Mouse (Mus musculus) stomach, embryonic 15.5 days (tissue): ENCODE data around the gene Sp9. TPM values are rescaled to one million over a fixed set of nuclear protein-coding genes. Genes with fewer than 3 reads are reported as not detected.

Source experiments
- ATAC-seq: fragments of 200-750 bp; cut with Nextera tagmentation; 2 replicates; pipeline ENCODE4 v1.8.0; 2017; ENCODE audit warnings: low read depth, moderate number of reproducible peaks, moderate TSS enrichment; ENCODE audit not compliant: insufficient read depth, low FRiP score
- H3K27ac ChIP-seq: fragments of 300-500 bp; sonication (generic); 2 replicates; pipeline ENCODE4 v1.5.1; 2015; ENCODE audit warnings: mild to moderate bottlenecking, inconsistent platforms
- H3K27me3 ChIP-seq: fragments of 300-500 bp; sonication (generic); replicated peaks from 2 replicates; pipeline ENCODE4 v1.6.1; 2015; ENCODE audit warnings: inconsistent platforms
- H3K36me3 ChIP-seq: fragments of 300-500 bp; sonication (generic); 2 replicates; pipeline ENCODE4 v1.6.1; 2015; ENCODE audit warnings: inconsistent platforms
- H3K4me1 ChIP-seq: fragments of 300-500 bp; sonication (generic); 2 replicates; pipeline ENCODE4 v1.6.1; 2015; ENCODE audit warnings: inconsistent platforms
- H3K4me2 ChIP-seq: fragments of 300-500 bp; sonication (generic); 2 replicates; pipeline ENCODE4 v1.6.1; 2015; ENCODE audit warnings: mild to moderate bottlenecking, inconsistent platforms
- H3K4me3 ChIP-seq: fragments of 300-500 bp; sonication (generic); replicated peaks from 2 replicates; pipeline ENCODE4 v1.5.1; 2015; ENCODE audit warnings: inconsistent platforms
- H3K9ac ChIP-seq: fragments of 300-500 bp; sonication (generic); 2 replicates; pipeline ENCODE4 v1.6.1; 2015; ENCODE audit warnings: inconsistent platforms
- H3K9me3 ChIP-seq: fragments of 300-500 bp; sonication (generic); 2 replicates; pipeline ENCODE4 v1.6.1; 2016; ENCODE audit warnings: inconsistent platforms
- WGBS: fragments of 180-500 bp; shearing (Covaris S2); methylation state at CpG from one replicate; pipeline ENCODE4 v1.1.7; 2015; 5-methylcytosine and 5-hydroxymethylcytosine counted together
- polyA plus RNA-seq: library from polyadenylated mRNA; unstranded; fragments of >200 nt; fragmentation: Nextera tagmentation; extraction: Ambion mirVana; gene quantifications from 2 replicates; pipeline ENCODE4 v1.2.1, GENCODE M21; 2015

Sp9 gene
- polyA plus RNA-seq, 1 experiment from 2014 or later, result 0.03 TPM

- ATAC-seq, result no peak
- no peak overlapping the region for H3K9ac ChIP-seq
- no peak overlapping the region for H3K27ac ChIP-seq
- H3K4me3 ChIP-seq, result no peak overlapping the region
- H3K9me3 ChIP-seq, result no peaks in the 10 kb centered on the region
- 2% methylated on average over 12 of the region's 12 CpGs for WGBS
- H3K27me3 ChIP-seq, result peaks cover 84% of the 10 kb centered on the region
- peaks cover 29% of the 10 kb centered on the region for H3K4me1 ChIP-seq
- H3K36me3 ChIP-seq, result no peaks in the 10 kb centered on the region
- H3K4me2 ChIP-seq, result no peak overlapping the region
These were observed 3.4 kb upstream of the Sp9 start for GRCm38 (mm10) chr2:73268281-73268680.

DNA sequence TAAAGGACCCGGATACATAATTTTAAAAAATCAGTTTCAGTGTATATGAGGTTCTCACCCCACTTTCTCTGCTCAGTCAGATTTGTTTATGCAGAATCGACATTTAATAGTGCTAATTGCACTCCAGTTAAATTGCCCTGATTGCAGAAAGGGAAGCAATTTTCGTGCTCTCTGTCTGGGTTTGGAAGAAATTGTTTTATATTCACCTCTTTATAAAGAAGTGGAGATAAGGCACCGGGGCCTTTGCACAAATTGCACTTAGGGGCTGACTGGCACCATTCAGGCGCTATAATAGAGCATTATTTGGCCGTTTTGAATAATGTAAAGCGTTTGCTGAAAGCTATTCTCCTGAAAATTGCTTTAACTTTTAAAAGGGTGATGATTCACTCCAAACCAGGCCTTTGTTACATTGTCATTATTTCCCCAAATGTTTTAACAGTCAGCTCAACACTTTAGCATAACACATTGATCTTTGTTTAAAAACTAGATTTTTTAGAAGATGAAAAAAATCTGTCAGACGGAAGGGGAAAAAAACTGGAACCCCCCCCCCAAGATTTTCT is 2.8 kb upstream of the Sp9 start:
- Histone ChIP-seq H3K4me2 (no peak overlapping the region), H3K9me3 (no peaks in the 10 kb centered on the region), H3K4me1 (peaks cover 30% of the 10 kb centered on the region), H3K27me3 (peaks cover 85% of the 10 kb centered on the region), H3K27ac (no peak overlapping the region), H3K4me3 (no peak overlapping the region), H3K36me3 (no peaks in the 10 kb centered on the region), H3K9ac (no peak overlapping the region)
- WGBS, result 9% methylated on average over 8 of the region's 8 CpGs
- no peak for ATAC-seq

DNA sequence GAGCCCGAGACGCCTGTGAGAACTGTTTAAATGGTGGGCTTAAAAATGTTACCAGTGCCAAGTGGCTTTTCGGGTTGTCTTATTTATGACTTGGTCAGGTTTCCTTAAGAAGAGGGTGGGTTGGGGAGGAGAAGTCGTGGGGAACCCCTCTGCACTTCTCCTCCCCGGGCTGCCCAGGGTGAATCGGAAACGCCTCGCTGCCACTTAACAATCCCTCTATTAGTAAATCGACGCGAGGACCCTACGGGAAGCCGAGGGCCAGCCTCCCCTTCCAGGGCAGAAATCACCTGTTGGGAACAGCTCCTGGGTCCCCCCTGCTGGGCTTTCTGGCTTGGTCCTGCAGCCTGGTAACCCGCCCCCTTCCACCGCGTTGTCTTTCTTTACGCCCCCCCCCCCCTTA is 2.1 kb upstream of the Sp9 start:
- Histone ChIP-seq H3K4me1 (peaks cover 29% of the 10 kb centered on the region), H3K27ac (no peak overlapping the region), H3K9ac (no peak overlapping the region), H3K27me3 (peaks cover 85% of the 10 kb centered on the region), H3K4me2 (no peak overlapping the region), H3K36me3 (no peaks in the 10 kb centered on the region), H3K4me3 (no peak overlapping the region), H3K9me3 (no peaks in the 10 kb centered on the region)
- ATAC-seq, result no peak
- 2% methylated on average over 17 of the region's 17 CpGs for WGBS

- peaks cover 26% of the 10 kb centered on the region for H3K4me1 ChIP-seq
- H3K9me3 ChIP-seq, result no peaks in the 10 kb centered on the region
- WGBS, result 5% methylated on average over 14 of the region's 14 CpGs
- H3K4me2 ChIP-seq, result no peak overlapping the region
- H3K9ac ChIP-seq, result no peak overlapping the region
- no peak for ATAC-seq
- no peak overlapping the region for H3K27ac ChIP-seq
- H3K36me3 ChIP-seq, result no peaks in the 10 kb centered on the region
- no peak overlapping the region for H3K4me3 ChIP-seq
- peaks cover 83% of the 10 kb centered on the region for H3K27me3 ChIP-seq
These were observed 1.6 kb upstream of the Sp9 start for GRCm38 (mm10) chr2:73270071-73270592.

- no peaks in the 10 kb centered on the region for H3K36me3 ChIP-seq
- peaks cover 76% of the 10 kb centered on the region for H3K27me3 ChIP-seq
- H3K4me3 ChIP-seq, result no peak overlapping the region
- no peak for ATAC-seq
- 2% methylated on average over 38 of the region's 38 CpGs for WGBS
- no peaks in the 10 kb centered on the region for H3K9me3 ChIP-seq
- H3K27ac ChIP-seq, result no peak overlapping the region
- no peak overlapping the region for H3K4me2 ChIP-seq
- peaks cover 26% of the 10 kb centered on the region for H3K4me1 ChIP-seq
- H3K9ac ChIP-seq, result no peak overlapping the region
These were observed 899 bp upstream of the Sp9 start for GRCm38 (mm10) chr2:73270593-73271458.

GRCm38 (mm10) chr2:73272351-73273248 is 875 bp downstream of the Sp9 start:
- peak overlapping the region; percentile 38 for H3K4me3 ChIP-seq
- H3K4me2 ChIP-seq, result peak overlapping the region; percentile 66
- no peak overlapping the region for H3K9ac ChIP-seq
- H3K27ac ChIP-seq, result no peak overlapping the region
- peaks cover 78% of the 10 kb centered on the region for H3K27me3 ChIP-seq
- ATAC-seq, result no peak
- no peaks in the 10 kb centered on the region for H3K36me3 ChIP-seq
- no peaks in the 10 kb centered on the region for H3K9me3 ChIP-seq
- H3K4me1 ChIP-seq, result peaks cover 26% of the 10 kb centered on the region
- WGBS, result 2% methylated on average over 53 of the region's 55 CpGs

- under 1% methylated on average over 91 of the region's 110 CpGs for WGBS
- Histone ChIP-seq H3K36me3 (no peaks in the 10 kb centered on the region), H3K27me3 (peaks cover 77% of the 10 kb centered on the region), H3K4me3 (peak overlapping the region; percentile 38), H3K27ac (no peak overlapping the region), H3K9ac (no peak overlapping the region), H3K9me3 (no peaks in the 10 kb centered on the region), H3K4me1 (peaks cover 26% of the 10 kb centered on the region), H3K4me2 (peak overlapping the region; percentile 66)
- no peak for ATAC-seq
These were observed 1.8 kb downstream of the Sp9 start for GRCm38 (mm10) chr2:73273249-73274118.

- Histone ChIP-seq H3K9me3 (no peaks in the 10 kb centered on the region), H3K36me3 (no peaks in the 10 kb centered on the region), H3K27ac (no peak overlapping the region), H3K9ac (no peak overlapping the region), H3K4me3 (peak overlapping the region; percentile 38), H3K4me2 (peak overlapping the region; percentile 66), H3K27me3 (peaks cover 81% of the 10 kb centered on the region), H3K4me1 (peaks cover 34% of the 10 kb centered on the region)
- WGBS, result under 1% methylated on average over 77 of the region's 88 CpGs
- ATAC-seq, result no peak
These were observed 2.6 kb downstream of the Sp9 start for GRCm38 (mm10) chr2:73274119-73274920.

GRCm38 (mm10) chr2:73275261-73276040 is 3.7 kb downstream of the Sp9 start:
- no peak for ATAC-seq
- Histone ChIP-seq H3K9ac (no peak overlapping the region), H3K9me3 (no peaks in the 10 kb centered on the region), H3K27ac (no peak overlapping the region), H3K27me3 (peaks cover 80% of the 10 kb centered on the region), H3K36me3 (no peaks in the 10 kb centered on the region), H3K4me2 (no peak overlapping the region), H3K4me3 (no peak overlapping the region), H3K4me1 (peaks cover 37% of the 10 kb centered on the region)
- WGBS, result 10% methylated on average over 8 of the region's 8 CpGs

DNA sequence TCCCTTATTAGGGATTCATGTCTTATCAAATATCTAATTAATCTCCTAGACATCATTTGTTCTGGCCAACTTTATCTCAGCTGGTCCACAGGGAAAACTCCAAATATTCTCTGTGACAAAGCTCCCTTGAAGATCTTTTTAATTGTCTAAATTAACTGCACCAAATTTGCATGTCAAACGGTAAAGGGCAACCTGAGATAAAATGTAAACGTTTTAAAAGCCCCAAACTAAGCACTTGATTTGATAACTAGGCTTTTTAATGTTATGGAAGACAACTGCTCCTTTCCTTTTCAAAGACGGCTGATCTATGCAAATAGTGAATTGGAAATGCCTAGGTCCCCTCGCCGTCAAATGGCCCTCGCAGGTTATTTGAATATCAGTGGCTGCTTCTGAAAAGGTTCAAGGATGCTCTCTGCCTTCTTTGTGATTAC is 4.4 kb downstream of the Sp9 start:
- Histone ChIP-seq H3K4me3 (no peak overlapping the region), H3K4me1 (peaks cover 43% of the 10 kb centered on the region)

More for the DNA sequence above, 4.4 kb downstream of the Sp9 start:
- Histone ChIP-seq H3K27ac (no peak overlapping the region), H3K4me2 (no peak overlapping the region), H3K27me3 (peaks cover 79% of the 10 kb centered on the region), H3K9me3 (no peaks in the 10 kb centered on the region), H3K9ac (no peak overlapping the region), H3K36me3 (no peaks in the 10 kb centered on the region)
- no peak for ATAC-seq
- 2% methylated on average over 6 of the region's 6 CpGs for WGBS
